Mouse (Mus musculus) limb, embryonic 11.5 days (tissue): ENCODE data around the gene Ssh2. TPM values are rescaled to one million over a fixed set of nuclear protein-coding genes. Genes with fewer than 3 reads are reported as not detected.
A peak's percentile ranks its signal among the peaks of the same experiment; 100 is the strongest.

Experiments used
- ATAC-seq: fragments of 200-750 bp; cut with Nextera tagmentation; 2 replicates; pipeline ENCODE4 v1.8.0; 2017; ENCODE audit warnings: low read depth; ENCODE audit not compliant: insufficient number of reproducible peaks, low FRiP score, low TSS enrichment
- DNase-seq: peaks from one replicate; pipeline ENCODE4 v3.0.0-alpha.2; 2015; ENCODE audit warnings: low spot score
- H3K27ac ChIP-seq: fragments of 300-500 bp; sonication (generic); replicated peaks from 2 replicates; pipeline ENCODE4 v1.5.1; 2014; ENCODE audit warnings: low read depth, mild to moderate bottlenecking, low read length
- H3K27me3 ChIP-seq: fragments of 300-500 bp; sonication (generic); 2 replicates; pipeline ENCODE4 v1.6.1; 2014; ENCODE audit warnings: mild to moderate bottlenecking, low read length, mixed read lengths; ENCODE audit not compliant: control insufficient read depth, insufficient read depth
- H3K36me3 ChIP-seq: fragments of 300-500 bp; sonication (generic); 2 replicates; pipeline ENCODE4 v1.6.1; 2014; ENCODE audit warnings: mild to moderate bottlenecking, low read length, moderate library complexity, mixed read lengths; ENCODE audit not compliant: control insufficient read depth, insufficient read depth
- H3K4me1 ChIP-seq: fragments of 300-500 bp; sonication (generic); 2 replicates; pipeline ENCODE4 v1.6.1; 2014; ENCODE audit warnings: low read length, mixed read lengths; ENCODE audit not compliant: control insufficient read depth, insufficient read depth
- H3K4me2 ChIP-seq: fragments of 300-500 bp; sonication (generic); 2 replicates; pipeline ENCODE4 v1.6.1; 2014; ENCODE audit warnings: low read depth, mild to moderate bottlenecking, moderate library complexity; ENCODE audit not compliant: severe bottlenecking
- H3K4me3 ChIP-seq: fragments of 300-500 bp; sonication (generic); 2 replicates; pipeline ENCODE4 v1.5.1; 2014; ENCODE audit warnings: low read depth, low read length
- H3K9ac ChIP-seq: fragments of 300-500 bp; sonication (generic); 2 replicates; pipeline ENCODE4 v1.6.1; 2014; ENCODE audit warnings: mild to moderate bottlenecking, low read length
- H3K9me3 ChIP-seq: fragments of 300-500 bp; sonication (generic); 2 replicates; pipeline ENCODE4 v1.6.1; 2016; ENCODE audit warnings: low read length; ENCODE audit not compliant: control insufficient read depth
- WGBS: fragments of 180-500 bp; shearing (Covaris S2); extraction: QIAGEN DNeasy Blood & Tissue Kit; methylation state at CpG from one replicate; pipeline ENCODE4 v1.1.7; 2014; 5-methylcytosine and 5-hydroxymethylcytosine counted together
- polyA plus RNA-seq: library from polyadenylated mRNA; unstranded; fragments of >200 nt; fragmentation: Nextera tagmentation; extraction: Ambion mirVana; gene quantifications from 2 replicates; pipeline ENCODE4 v1.2.1, GENCODE M21; 2014

Ssh2 gene
- polyA plus RNA-seq, 1 experiment from 2014 or later = 9.9 TPM

GRCm38 (mm10) chr11:77184926-77185325 lies 31.2 kb upstream of the Ssh2 start:
- no peaks in the 10 kb centered on the region for H3K36me3 ChIP-seq
- no peak overlapping the region for H3K4me3 ChIP-seq
- H3K27me3 ChIP-seq = no peaks in the 10 kb centered on the region
- no peak overlapping the region for H3K9ac ChIP-seq
- WGBS = 69% methylated on average over 2 of the region's 2 CpGs
- H3K4me2 ChIP-seq = no peak overlapping the region
- no peaks in the 10 kb centered on the region for H3K9me3 ChIP-seq
- H3K27ac ChIP-seq = no peak overlapping the region
- H3K4me1 ChIP-seq = no peaks in the 10 kb centered on the region
- ATAC-seq = no peak
- DNase-seq = no peak

- no peak within 1 kb of the TSS for H3K9ac ChIP-seq
- 87% methylated on average over 6 of the region's 6 CpGs for WGBS
- no peaks in the 10 kb centered on the region for H3K9me3 ChIP-seq
- no peaks in the 10 kb centered on the region for H3K36me3 ChIP-seq
- H3K4me2 ChIP-seq = no peak within 1 kb of the TSS
- ATAC-seq (no peak), DNase-seq (no peak)
- no peak within 1 kb of the TSS for H3K27ac ChIP-seq
- no peak within 1 kb of the TSS for H3K4me3 ChIP-seq
- H3K27me3 ChIP-seq = no peaks in the 10 kb centered on the region
- H3K4me1 ChIP-seq = no peaks in the 10 kb centered on the region
These were observed 27.2 kb upstream of the Ssh2 start, which contains the start of gene Efcab5 for GRCm38 (mm10) chr11:77188868-77189267. Efcab5 (minus strand) TSS chr11:77188968.

- Histone ChIP-seq H3K9ac (no peak overlapping the region), H3K4me1 (0 out of 2 replicates have a peak, but pooled peaks cover 6% of the 10 kb centered on the region), H3K36me3 (no peaks in the 10 kb centered on the region), H3K4me2 (no peak overlapping the region), H3K4me3 (no peak overlapping the region), H3K27ac (no peak overlapping the region), H3K9me3 (no peaks in the 10 kb centered on the region), H3K27me3 (no peaks in the 10 kb centered on the region)
- ATAC-seq (no peak), DNase-seq (no peak)
- WGBS = 75% methylated on average over 5 of the region's 5 CpGs
These were observed 22.7 kb upstream of the Ssh2 start for GRCm38 (mm10) chr11:77193410-77193809.

- no peaks in the 10 kb centered on the region for H3K9me3 ChIP-seq
- WGBS = 38% methylated on average over 6 of the region's 6 CpGs
- no peaks in the 10 kb centered on the region for H3K27me3 ChIP-seq
- no peak overlapping the region for H3K4me3 ChIP-seq
- H3K4me1 ChIP-seq = 0 out of 2 replicates have a peak, but pooled peaks cover 6% of the 10 kb centered on the region
- H3K27ac ChIP-seq = no peak overlapping the region
- DNase-seq = peak; percentile 61
- no peak for ATAC-seq
- H3K36me3 ChIP-seq = no peaks in the 10 kb centered on the region
- no peak overlapping the region for H3K4me2 ChIP-seq
- no peak overlapping the region for H3K9ac ChIP-seq
These were observed 22.0 kb upstream of the Ssh2 start for GRCm38 (mm10) chr11:77193941-77194553.

DNA sequence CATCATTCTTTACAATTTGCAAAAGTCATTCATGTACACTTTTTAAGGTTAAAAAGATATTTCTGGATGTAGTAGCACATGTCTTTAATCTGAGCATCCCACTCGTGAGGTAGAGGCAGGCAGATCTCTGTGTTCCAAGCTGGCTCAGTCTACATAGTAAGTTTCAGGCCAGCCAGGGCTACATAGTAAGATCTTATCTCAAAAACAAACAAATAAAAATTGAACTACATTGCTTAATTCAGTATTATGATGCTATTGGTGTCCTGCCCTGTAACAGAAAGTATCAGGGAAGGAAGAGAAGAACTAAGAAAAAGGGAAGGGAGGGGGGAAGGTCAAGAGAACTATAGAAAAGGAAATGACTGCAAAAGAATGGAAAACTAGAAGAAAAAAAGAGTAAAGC lies 21.3 kb upstream of the Ssh2 start:
- no peak overlapping the region for H3K9ac ChIP-seq
- no peaks in the 10 kb centered on the region for H3K27me3 ChIP-seq
- DNase-seq (no peak), ATAC-seq (no peak)
- 76% methylated on average over 1 of the region's 1 CpGs for WGBS
- no peaks in the 10 kb centered on the region for H3K36me3 ChIP-seq
- H3K27ac ChIP-seq = no peak overlapping the region
- H3K4me2 ChIP-seq = no peak overlapping the region
- 0 out of 2 replicates have a peak, but pooled peaks cover 6% of the 10 kb centered on the region for H3K4me1 ChIP-seq
- no peaks in the 10 kb centered on the region for H3K9me3 ChIP-seq
- no peak overlapping the region for H3K4me3 ChIP-seq

DNA sequence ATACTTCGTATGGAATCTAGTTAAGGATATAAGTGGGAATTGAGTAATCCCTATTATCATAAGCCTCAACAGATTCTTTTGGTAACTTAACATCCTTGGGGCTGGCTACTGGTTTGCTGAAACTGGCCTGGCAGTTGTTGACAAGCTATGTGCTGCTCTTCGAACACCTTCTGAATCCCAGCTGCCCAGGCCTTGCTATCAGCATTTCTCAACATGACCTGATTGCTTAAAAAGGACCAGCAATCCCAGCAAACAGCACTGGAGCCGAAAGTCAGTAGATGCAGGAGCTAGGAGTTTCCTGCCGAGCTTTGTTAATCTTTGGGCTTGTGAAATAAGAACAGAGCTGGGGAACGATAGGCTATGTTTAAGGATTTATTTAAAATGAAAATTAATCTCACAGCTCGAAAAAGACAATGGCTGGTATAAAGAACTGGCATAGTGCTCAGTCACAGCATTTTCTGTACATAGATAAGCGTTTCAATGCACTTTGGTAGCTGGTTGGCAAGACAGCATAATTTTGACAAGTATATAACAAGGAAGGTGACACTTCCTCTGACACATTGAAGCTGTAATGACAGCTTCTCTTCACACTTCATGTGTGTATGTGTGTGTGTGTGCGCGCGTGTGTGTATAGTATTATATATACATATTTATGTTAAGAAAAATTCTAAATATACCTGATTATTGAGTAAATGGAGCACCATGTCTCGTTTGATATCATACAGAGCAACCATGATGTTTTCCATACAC lies 20.6 kb upstream of the Ssh2 start:
- Histone ChIP-seq H3K9ac (no peak overlapping the region), H3K4me2 (no peak overlapping the region), H3K27ac (no peak overlapping the region), H3K4me1 (0 out of 2 replicates have a peak, but pooled peaks cover 6% of the 10 kb centered on the region), H3K27me3 (no peaks in the 10 kb centered on the region), H3K36me3 (no peaks in the 10 kb centered on the region), H3K9me3 (no peaks in the 10 kb centered on the region), H3K4me3 (no peak overlapping the region)
- WGBS = 81% methylated on average over 11 of the region's 11 CpGs
- ATAC-seq (no peak), DNase-seq (no peak)

DNA sequence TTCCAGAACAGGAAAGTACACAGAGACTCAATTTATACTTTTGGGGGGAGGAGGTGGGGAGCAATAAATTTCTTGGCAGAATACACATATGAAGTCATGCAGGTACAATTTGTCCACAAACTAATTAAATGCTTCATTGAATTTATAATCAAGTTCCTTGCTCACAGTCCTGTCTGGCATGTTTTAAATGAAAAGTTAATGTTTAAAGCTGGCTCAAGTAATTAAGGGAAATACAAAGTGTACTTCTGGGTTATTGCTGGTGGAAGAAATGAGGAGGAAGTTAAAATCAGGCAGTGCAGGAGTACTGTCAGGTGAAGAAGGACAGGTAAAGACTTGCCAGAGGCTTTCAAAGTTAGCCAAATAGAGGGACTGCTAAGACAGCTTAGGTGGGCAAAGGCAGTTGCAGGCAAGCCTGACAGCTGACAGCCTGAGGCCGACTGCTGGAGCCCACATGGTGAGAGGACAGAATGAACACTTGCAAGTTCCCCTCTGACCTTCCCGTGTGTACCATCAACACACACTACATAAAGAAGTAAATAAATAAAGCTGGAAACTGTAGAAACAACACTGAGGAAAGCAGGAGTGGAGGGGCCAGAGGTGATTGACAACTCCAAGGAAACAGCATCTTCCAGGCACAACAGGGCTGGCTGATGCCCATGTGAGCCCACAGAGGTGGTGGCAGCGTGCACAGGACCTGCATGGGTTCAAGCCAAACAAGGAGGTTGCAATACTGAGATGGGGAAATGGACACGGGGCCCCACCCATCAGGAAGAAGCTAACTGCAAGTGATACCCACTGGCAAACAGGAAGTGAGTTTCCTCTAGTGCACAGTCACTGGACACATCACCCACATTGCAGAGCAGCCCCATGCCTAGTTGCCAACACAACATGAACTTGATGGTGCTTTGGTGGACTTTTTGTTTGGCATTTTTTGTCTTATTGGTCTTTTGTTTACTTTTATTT lies 19.6 kb upstream of the Ssh2 start:
- DNase-seq = no peak
- no peaks in the 10 kb centered on the region for H3K36me3 ChIP-seq
- 44% methylated on average over 4 of the region's 4 CpGs for WGBS
- no peak overlapping the region for H3K27ac ChIP-seq
- no peak for ATAC-seq
- no peak overlapping the region for H3K4me3 ChIP-seq
- H3K9me3 ChIP-seq = no peaks in the 10 kb centered on the region
- 0 out of 2 replicates have a peak, but pooled peaks cover 6% of the 10 kb centered on the region for H3K4me1 ChIP-seq
- H3K9ac ChIP-seq = no peak overlapping the region
- no peaks in the 10 kb centered on the region for H3K27me3 ChIP-seq
- H3K4me2 ChIP-seq = no peak overlapping the region

GRCm38 (mm10) chr11:77199636-77200035 lies 16.5 kb upstream of the Ssh2 start:
- 65% methylated on average over 4 of the region's 4 CpGs for WGBS
- H3K9ac ChIP-seq = no peak overlapping the region
- DNase-seq (no peak), ATAC-seq (no peak)
- no peaks in the 10 kb centered on the region for H3K27me3 ChIP-seq
- H3K4me1 ChIP-seq = 0 out of 2 replicates have a peak, but pooled peaks cover 3% of the 10 kb centered on the region
- H3K9me3 ChIP-seq = no peaks in the 10 kb centered on the region
- H3K4me3 ChIP-seq = no peak overlapping the region
- no peak overlapping the region for H3K4me2 ChIP-seq
- no peaks in the 10 kb centered on the region for H3K36me3 ChIP-seq
- H3K27ac ChIP-seq = no peak overlapping the region
